Mouse (Mus musculus): ENCODE results near the gene Sgsh.

Sgsh gene

GRCm38 (mm10) chr11:119375425-119375824 is 20.1 kb upstream of the Sgsh start:
- no peak for DNase-seq (ENCODE audit: low spot score)

- DNase-seq (ENCODE audit: low spot score) = no peak
Observed at GRCm38 (mm10) chr11:119363534-119364145, 8.3 kb upstream of the Sgsh start.

GRCm38 (mm10) chr11:119362769-119363533 is 7.6 kb upstream of the Sgsh start:
- DNase-seq (ENCODE audit: low spot score) = no peak

GRCm38 (mm10) chr11:119359089-119359488 is 3.8 kb upstream of the Sgsh start:
- DNase-seq (ENCODE audit: low spot score) = no peak

- DNase-seq (ENCODE audit: low spot score) = no peak
Observed at GRCm38 (mm10) chr11:119354798-119355442, 416 bp downstream of the Sgsh start.

- DNase-seq (ENCODE audit: low spot score) = no peak
Observed at GRCm38 (mm10) chr11:119353946-119354345, 1.4 kb downstream of the Sgsh start.

GRCm38 (mm10) chr11:119352113-119352512 is 3.2 kb downstream of the Sgsh start:
- DNase-seq (ENCODE audit: low spot score) = no peak

- no peak for DNase-seq (ENCODE audit: low spot score)
Observed at GRCm38 (mm10) chr11:119347125-119347524, 8.2 kb downstream of the Sgsh start.

- DNase-seq (ENCODE audit: low spot score) = no peak
Observed at GRCm38 (mm10) chr11:119344865-119345264, 10.5 kb downstream of the Sgsh start.

- no peak for DNase-seq (ENCODE audit: low spot score)
Observed at GRCm38 (mm10) chr11:119344178-119344577, 11.2 kb downstream of the Sgsh start.

GRCm38 (mm10) chr11:119339637-119340036 is 15.7 kb downstream of the Sgsh start:
- DNase-seq (ENCODE audit: low spot score) = no peak

GRCm38 (mm10) chr11:119339179-119339578 is 16.2 kb downstream of the Sgsh start:
- no peak for DNase-seq (ENCODE audit: low spot score)

- DNase-seq (ENCODE audit: low spot score) = no peak
Observed at GRCm38 (mm10) chr11:119338271-119339059, 16.9 kb downstream of the Sgsh start.

GRCm38 (mm10) chr11:119331970-119332369 is 23.4 kb downstream of the Sgsh start:
- DNase-seq (ENCODE audit: low spot score) = no peak

GRCm38 (mm10) chr11:119330592-119330991 is 24.7 kb downstream of the Sgsh start:
- no peak for DNase-seq (ENCODE audit: low spot score)

GRCm38 (mm10) chr11:119325068-119325467 is 30.3 kb downstream of the Sgsh start:
- no peak for DNase-seq (ENCODE audit: low spot score)

- no peak for DNase-seq (ENCODE audit: low spot score)
Observed at GRCm38 (mm10) chr11:119322521-119322920, 32.8 kb downstream of the Sgsh start.

- DNase-seq (ENCODE audit: low spot score) = no peak
Observed at GRCm38 (mm10) chr11:119316720-119317119, 38.6 kb downstream of the Sgsh start.

- DNase-seq (ENCODE audit: low spot score) = no peak
Observed at GRCm38 (mm10) chr11:119314252-119314936, 40.9 kb downstream of the Sgsh start.

GRCm38 (mm10) chr11:119310621-119311020 is 44.7 kb downstream of the Sgsh start:
- DNase-seq (ENCODE audit: low spot score) = no peak

- no peak for DNase-seq (ENCODE audit: low spot score)
Observed at GRCm38 (mm10) chr11:119307916-119308315, 47.4 kb downstream of the Sgsh start.

- DNase-seq (ENCODE audit: low spot score) = no peak
Observed at GRCm38 (mm10) chr11:119307658-119307867, 47.8 kb downstream of the Sgsh start, which contains the start of gene Card14. Gene Card14 (plus strand): TSS chr11:119307768.
